In the genomic region with DNA sequence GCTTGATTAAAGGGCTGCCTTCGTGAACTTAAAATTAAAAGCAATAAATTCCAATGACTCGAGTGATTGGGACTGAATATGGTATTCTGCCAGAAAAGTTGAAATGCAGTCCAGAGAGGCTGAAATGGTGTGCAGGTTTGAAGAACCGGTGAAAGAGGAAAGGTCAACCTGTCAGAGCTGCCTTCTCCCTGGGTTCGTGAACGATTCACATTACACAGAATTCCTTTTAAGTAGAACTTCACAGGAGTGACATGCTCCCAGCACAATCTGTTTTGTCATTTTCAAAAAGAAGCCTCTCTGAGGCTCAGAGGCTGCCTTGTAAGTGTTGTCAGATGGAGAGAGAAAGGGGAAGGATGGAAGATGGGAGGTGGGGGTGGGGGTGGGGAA, we compare ENCODE assay signal across 8 mouse cellular contexts. TPM values are rescaled to one million over a fixed set of nuclear protein-coding genes. Genes with fewer than 3 reads are reported as not detected.
DNase-seq lines count a peak whose midpoint lies in the region; ATAC-seq lines count a peak whose summit lies in the region.

No protein-coding gene starts in this region.

- intact Hi-C loops in left cerebral cortex, postnatal 4 days (cut with DNase I): no loop called here

- H3K4me3 ChIP-seq in kidney, embryonic 14.5 days (ENCODE audit: low read length): peak overlapping the region; percentile 81
- H3K4me3 ChIP-seq in brown adipose tissue, adult 24 weeks (ENCODE audit: insufficient read depth, low read depth, low read length): 0 out of 2 replicates have a peak overlapping the region, but pooled peaks have one; percentile 70
- H3K4me3 ChIP-seq in hindbrain, embryonic 14.5 days (replicated peaks; ENCODE audit: low read length): peak overlapping the region; percentile 69
- H3K4me3 ChIP-seq in midbrain, embryonic 14.5 days (replicated peaks; ENCODE audit: low read depth, low read length): peak overlapping the region; percentile 49

- WGBS in kidney, embryonic 14.5 days: 18% methylated on average over 5 of the region's 5 CpGs
- WGBS in hindbrain, embryonic 14.5 days: 42% methylated on average over 5 of the region's 5 CpGs
- 36% methylated on average over 5 of the region's 5 CpGs for WGBS in midbrain, embryonic 14.5 days

- no peak for ATAC-seq in kidney, embryonic 14.5 days (ENCODE audit: low FRiP score, low TSS enrichment)
- ATAC-seq in hindbrain, embryonic 14.5 days (ENCODE audit: low FRiP score): no peak
- no peak for ATAC-seq in midbrain, embryonic 14.5 days (ENCODE audit: low FRiP score, low TSS enrichment)
- ATAC-seq in erythroid progenitor cell, adult 5-6 weeks (replicated peaks; ENCODE audit: low FRiP score, poor library complexity, severe bottlenecking): no peak

- DNase-seq in kidney, postnatal 4 days: no peak
- no peak for DNase-seq in hindbrain, embryonic 14.5 days (ENCODE audit: low spot score)
- no peak for DNase-seq in midbrain, embryonic 14.5 days
- no peak for DNase-seq in left cerebral cortex, postnatal 4 days
- no peak for DNase-seq in layer of hippocampus, adult 9-11 months

- H3K9me3 ChIP-seq in kidney, embryonic 14.5 days (ENCODE audit: control insufficient read depth, low read length): no peaks in the 10 kb centered on the region
- no peaks in the 10 kb centered on the region for H3K9me3 ChIP-seq in hindbrain, embryonic 14.5 days (ENCODE audit: control insufficient read depth, low read length)
- H3K9me3 ChIP-seq in midbrain, embryonic 14.5 days (ENCODE audit: control insufficient read depth, low read length): no peaks in the 10 kb centered on the region

- no peaks in the 10 kb centered on the region for H3K27me3 ChIP-seq in kidney, embryonic 14.5 days (ENCODE audit: control insufficient read depth, insufficient read depth, low read length)
- no peaks in the 10 kb centered on the region for H3K27me3 ChIP-seq in hindbrain, embryonic 14.5 days (ENCODE audit: control insufficient read depth, insufficient read depth, low read length)
- no peaks in the 10 kb centered on the region for H3K27me3 ChIP-seq in midbrain, embryonic 14.5 days (ENCODE audit: control insufficient read depth, insufficient read depth, low read length)

- no peaks in the 10 kb centered on the region for H3K36me3 ChIP-seq in kidney, embryonic 14.5 days (ENCODE audit: control insufficient read depth, insufficient read depth, low read length)
- H3K36me3 ChIP-seq in hindbrain, embryonic 14.5 days (replicated peaks; ENCODE audit: control insufficient read depth, insufficient read depth): no peaks in the 10 kb centered on the region
- no peaks in the 10 kb centered on the region for H3K36me3 ChIP-seq in midbrain, embryonic 14.5 days (ENCODE audit: control insufficient read depth, insufficient read depth, low read length)

- peak overlapping the region; percentile 85; the same call in 1 of the 2 replicates for H3K9ac ChIP-seq in kidney, embryonic 14.5 days (ENCODE audit: low read depth, low read length)
- H3K9ac ChIP-seq in hindbrain, embryonic 14.5 days: peak overlapping the region; percentile 77
- H3K9ac ChIP-seq in midbrain, embryonic 14.5 days (replicated peaks; ENCODE audit: low read length): peak overlapping the region; percentile 54; the same call in 1 of the 2 replicates

- H3K4me1 ChIP-seq in kidney, embryonic 14.5 days (ENCODE audit: control insufficient read depth, insufficient read depth, low read length): 0 out of 2 replicates have a peak, but pooled peaks cover 4% of the 10 kb centered on the region
- H3K4me1 ChIP-seq in brown adipose tissue, adult 24 weeks (ENCODE audit: control insufficient read depth, insufficient read depth, insufficient read length, low read length): peaks cover 3% of the 10 kb centered on the region; the same call in 1 of the 2 replicates
- 0 out of 2 replicates have a peak, but pooled peaks cover 7% of the 10 kb centered on the region for H3K4me1 ChIP-seq in hindbrain, embryonic 14.5 days (replicated peaks; ENCODE audit: control insufficient read depth, insufficient read depth, low read length)
- peaks cover 3% of the 10 kb centered on the region; the same call in 1 of the 2 replicates for H3K4me1 ChIP-seq in midbrain, embryonic 14.5 days (ENCODE audit: control insufficient read depth, insufficient read depth, low read length)

- 0 out of 2 replicates have a peak overlapping the region, but pooled peaks have one; percentile 82 for H3K27ac ChIP-seq in kidney, embryonic 14.5 days (ENCODE audit: low read depth, low read length)
- H3K27ac ChIP-seq in brown adipose tissue, adult 24 weeks (replicated peaks; ENCODE audit: low read depth, low read length): no peak overlapping the region
- no peak overlapping the region for H3K27ac ChIP-seq in hindbrain, embryonic 14.5 days
- no peak overlapping the region for H3K27ac ChIP-seq in midbrain, embryonic 14.5 days (replicated peaks; ENCODE audit: low read depth, low read length)

- H3K4me2 ChIP-seq in kidney, embryonic 14.5 days (replicated peaks; ENCODE audit: low read depth, low read length): peak overlapping the region; percentile 82
- peak overlapping the region; percentile 97 for H3K4me2 ChIP-seq in hindbrain, embryonic 14.5 days (replicated peaks)
- H3K4me2 ChIP-seq in midbrain, embryonic 14.5 days (ENCODE audit: low read length): peak overlapping the region; percentile 97

RNA-seq across cellular contexts. Expression of a gene that starts 0.9 kb away (rescaled TPM):
- polyA plus RNA-seq in kidney, embryonic 14.5 days (2014; fragmentation: Nextera tagmentation; extraction: Ambion mirVana): 32.6 and 43.6 TPM in 2 replicates
- not detected in 2 replicates for polyA plus RNA-seq in brown adipose tissue, adult 24 weeks (2012; ENCODE audit: insufficient read depth, insufficient read length, missing spikeins)
- polyA plus RNA-seq in hindbrain, embryonic 14.5 days (2014; fragmentation: Nextera tagmentation; extraction: Ambion mirVana): 5.6 and 6.4 TPM in 2 replicates
- polyA plus RNA-seq in midbrain, embryonic 14.5 days (2014; fragmentation: Nextera tagmentation; extraction: Ambion mirVana): 3.2 and 6.9 TPM in 2 replicates
- 1.4 and 4.2 TPM in 2 replicates for total RNA-seq in erythroid progenitor cell, adult 5-6 weeks (2015; ENCODE audit: low replicate concordance)
- total RNA-seq in erythroid progenitor cell, adult 5-6 weeks (2017; ENCODE audit: low replicate concordance): 0.38 and 1.3 TPM in 2 replicates
- 1 to 10 TPM; 2.4 to 2.5 TPM for total RNA-seq in left cerebral cortex, postnatal 4 days (2021)
